Mouse (Mus musculus) liver, embryonic 14.5 days (tissue): ENCODE data around the gene Dennd2c.

ENCODE experiments used
- CTCF ChIP-seq: IDR thresholded peaks from 2 replicates; pipeline ENCODE4 v1.5.1; 2016; ENCODE audit warnings: antibody characterized with exemption, low read depth, control low read depth
- EP300 ChIP-seq: IDR thresholded peaks from 2 replicates; pipeline ENCODE4 v1.6.1; 2016; ENCODE audit warnings: antibody characterized with exemption, low read depth

DNA sequence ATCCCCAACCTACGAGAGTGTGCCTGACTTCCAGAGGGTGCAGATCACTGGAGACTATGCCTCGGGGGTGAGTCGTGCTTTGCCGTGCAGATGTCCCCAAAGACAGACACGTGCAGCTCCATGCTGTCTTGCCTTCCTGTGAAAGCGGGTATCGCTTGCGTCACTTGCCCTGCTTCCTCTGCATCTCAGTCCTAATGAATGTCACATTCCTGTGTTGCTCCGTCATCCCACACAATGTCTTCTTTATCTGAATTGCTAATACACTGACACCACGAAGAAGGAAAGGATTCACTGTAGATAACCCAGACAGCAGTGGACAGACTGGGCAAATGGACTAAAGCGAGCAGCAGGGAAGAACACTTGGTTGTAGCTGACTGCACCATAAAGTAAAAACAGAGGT is 21.4 kb upstream of the Dennd2c start:
- TF ChIP-seq CTCF (no peak), EP300 (no peak)
